Mouse (Mus musculus) liver, embryonic 14.5 days (tissue): ENCODE data around the gene Hadha. TPM values are rescaled to one million over a fixed set of nuclear protein-coding genes. Genes with fewer than 3 reads are reported as not detected.

Source experiments
- ATAC-seq: fragments of 200-750 bp; cut with Nextera tagmentation; 2 replicates; pipeline ENCODE4 v1.8.0; 2017; ENCODE audit warnings: moderate number of reproducible peaks, mild to moderate bottlenecking, moderate library complexity; ENCODE audit not compliant: insufficient read depth
- DNase-seq, 3 experiments: peaks; one replicate each; pipeline ENCODE4 v3.0.0-alpha.2; 2012 to 2013; ENCODE audit warnings: low read depth in 3 of 3, low spot score in 3 of 3
- H3K27ac ChIP-seq: fragments of 300-500 bp; sonication (generic); 2 replicates; pipeline ENCODE4 v1.5.1; 2014; ENCODE audit warnings: moderate library complexity, mild to moderate bottlenecking, control low read depth, inconsistent platforms
- H3K27me3 ChIP-seq: fragments of 300-500 bp; sonication (generic); 2 replicates; pipeline ENCODE4 v1.6.1; 2014; ENCODE audit warnings: mild to moderate bottlenecking, low read length, moderate library complexity; ENCODE audit not compliant: control insufficient read depth, insufficient read depth
- H3K36me3 ChIP-seq: fragments of 300-500 bp; sonication (generic); replicated peaks from 2 replicates; pipeline ENCODE4 v1.6.1; 2014; ENCODE audit warnings: low read depth; ENCODE audit not compliant: control insufficient read depth, insufficient read depth
- H3K4me1 ChIP-seq, 2 experiments: fragments of 200-500 bp in 1 of 2; fragments of 300-500 bp in 1 of 2; sonication (generic) in 1 of 2; replicated peaks; 2 replicates each; pipeline ENCODE4 v1.6.1; 2012 to 2014; ENCODE audit warnings: antibody characterized with exemption in 1 of 2, inconsistent platforms in 1 of 2, low read length in 1 of 2; ENCODE audit not compliant: control insufficient read depth in 2 of 2, insufficient read depth in 2 of 2
- H3K4me2 ChIP-seq: fragments of 300-500 bp; sonication (generic); 2 replicates; pipeline ENCODE4 v1.6.1; 2014; ENCODE audit warnings: low read depth, mild to moderate bottlenecking, control low read depth, moderate library complexity
- H3K4me3 ChIP-seq, 2 experiments: fragments of 200-500 bp in 1 of 2; fragments of 300-500 bp in 1 of 2; sonication (generic) in 1 of 2; 2 replicates each; pipeline ENCODE4 v1.5.1; 2012 to 2014; ENCODE audit warnings: low read depth in 2 of 2, low read length in 2 of 2, mild to moderate bottlenecking in 2 of 2, control low read depth in 1 of 2, inconsistent platforms in 1 of 2, moderate library complexity in 1 of 2; ENCODE audit not compliant: insufficient read depth in 1 of 2
- H3K9ac ChIP-seq: fragments of 300-500 bp; sonication (generic); replicated peaks from 2 replicates; pipeline ENCODE4 v1.6.1; 2014; ENCODE audit warnings: mild to moderate bottlenecking, control low read depth, moderate library complexity
- H3K9me3 ChIP-seq: fragments of 300-500 bp; sonication (generic); 2 replicates; pipeline ENCODE4 v1.6.1; 2016; ENCODE audit warnings: low read length, mixed read lengths; ENCODE audit not compliant: control insufficient read depth
- CTCF ChIP-seq: IDR thresholded peaks from 2 replicates; pipeline ENCODE4 v1.5.1; 2016; ENCODE audit warnings: antibody characterized with exemption, low read depth, control low read depth
- EP300 ChIP-seq: IDR thresholded peaks from 2 replicates; pipeline ENCODE4 v1.6.1; 2016; ENCODE audit warnings: antibody characterized with exemption, low read depth
- WGBS: fragments of 180-500 bp; shearing (Covaris S2); extraction: QIAGEN DNeasy Blood & Tissue Kit; methylation state at CpG from one replicate; pipeline ENCODE4 v1.1.7; 2014; ENCODE audit not compliant: insufficient replicate concordance; 5-methylcytosine and 5-hydroxymethylcytosine counted together
- polyA plus RNA-seq, 2 experiments: library from polyadenylated mRNA; depleted of rRNA in 1 of 2; stranded (reverse) in 1 of 2; unstranded in 1 of 2; fragments of >200 nt; fragmentation: Nextera tagmentation in 1 of 2; extraction: Ambion mirVana in 1 of 2; gene quantifications; 2 replicates each; pipeline versions ENCODE4 v1.2.1 to v1.2.3; 2012 to 2014

The Hadha gene
- polyA plus RNA-seq, 2 experiments: 40.0 to 73.9 TPM

DNA sequence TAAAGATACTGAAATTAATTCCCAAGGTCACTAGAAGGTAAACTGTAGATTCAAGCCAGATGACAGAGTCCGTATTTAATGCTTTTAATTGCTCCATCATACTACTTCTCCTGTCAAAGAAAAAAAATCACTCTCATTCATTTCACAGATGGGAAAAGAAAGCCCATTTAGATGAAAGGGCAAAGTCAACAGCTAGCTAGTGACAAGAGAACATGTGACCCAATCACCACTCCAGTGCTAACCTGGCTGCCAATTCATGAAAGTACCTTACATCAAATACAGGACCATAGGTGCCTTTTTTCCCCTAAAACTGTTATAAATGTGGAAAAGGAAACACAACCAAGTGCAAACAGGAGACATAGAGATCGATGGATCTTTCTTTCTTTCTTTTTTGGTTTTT, 1.7 kb downstream of the Hadha start:
- Histone ChIP-seq H3K9ac (no peak overlapping the region), H3K4me2 (peak overlapping the region; percentile 90), H3K9me3 (no peaks in the 10 kb centered on the region), H3K27me3 (no peaks in the 10 kb centered on the region), H3K27ac (no peak overlapping the region), H3K4me1 (peaks cover 6% of the 10 kb centered on the region in 2 experiments), H3K4me3 (no peak overlapping the region; a peak in 1 of 4 replicates), H3K36me3 (peaks cover 2% of the 10 kb centered on the region; the same call in 1 of the 2 replicates)
- DNase-seq: no peak
- no peak for ATAC-seq
- no peak for TF ChIP-seq CTCF
- TF ChIP-seq EP300: no peak
- WGBS: 81% methylated on average over 2 of the region's 2 CpGs

DNA sequence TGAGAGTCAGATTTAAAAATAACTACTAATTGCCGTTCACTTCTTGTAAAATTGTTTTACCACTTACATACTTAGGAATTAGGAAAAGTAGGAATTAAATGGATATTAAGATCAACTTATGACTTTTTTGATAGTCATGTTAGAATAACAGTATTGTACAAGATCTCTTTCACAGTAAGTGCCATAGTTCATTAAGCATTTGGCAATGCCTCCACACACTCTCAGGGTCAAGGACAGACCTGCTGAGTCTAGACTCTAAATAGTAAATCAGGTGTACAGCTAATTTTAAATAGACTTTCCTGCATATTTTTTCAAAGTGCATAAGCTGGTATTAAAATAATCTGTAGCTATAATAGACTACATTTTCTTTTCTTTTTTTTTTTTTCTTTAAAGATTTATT, 2.5 kb downstream of the Hadha start:
- DNase-seq: no peak
- TF ChIP-seq EP300: no peak
- TF ChIP-seq CTCF: no peak
- peaks cover 2% of the 10 kb centered on the region; the same call in 1 of the 2 replicates for H3K36me3 ChIP-seq
- H3K4me2 ChIP-seq: no peak overlapping the region
- H3K9me3 ChIP-seq: no peaks in the 10 kb centered on the region
- H3K27me3 ChIP-seq: no peaks in the 10 kb centered on the region
- WGBS: 72% methylated on average over 1 of the region's 1 CpGs
- H3K4me3 ChIP-seq: no peak overlapping the region
- H3K4me1 ChIP-seq: peaks cover 6% of the 10 kb centered on the region in 2 experiments
- no peak overlapping the region for H3K9ac ChIP-seq
- no peak for ATAC-seq
- no peak overlapping the region for H3K27ac ChIP-seq

GRCm38 (mm10) chr5:30152007-30152406, 3.0 kb downstream of the Hadha start:
- H3K9ac ChIP-seq: no peak overlapping the region
- H3K4me1 ChIP-seq: peaks cover 6% of the 10 kb centered on the region in 2 experiments
- H3K9me3 ChIP-seq: no peaks in the 10 kb centered on the region
- H3K27ac ChIP-seq: no peak overlapping the region
- no peaks in the 10 kb centered on the region for H3K27me3 ChIP-seq
- peak overlapping the region; percentile 27 for H3K4me2 ChIP-seq
- 74% methylated on average over 4 of the region's 4 CpGs for WGBS
- no peak for TF ChIP-seq EP300
- no peak for TF ChIP-seq CTCF
- H3K4me3 ChIP-seq: no peak overlapping the region
- DNase-seq: no peak
- ATAC-seq: no peak
- H3K36me3 ChIP-seq: peaks cover 2% of the 10 kb centered on the region; the same call in 1 of the 2 replicates

GRCm38 (mm10) chr5:30148133-30148920, 6.6 kb downstream of the Hadha start:
- TF ChIP-seq EP300 (no peak), CTCF (no peak)
- Histone ChIP-seq H3K9me3 (no peaks in the 10 kb centered on the region), H3K4me3 (no peak overlapping the region), H3K9ac (no peak overlapping the region), H3K27ac (no peak overlapping the region), H3K36me3 (peaks cover 28% of the 10 kb centered on the region), H3K4me2 (no peak overlapping the region), H3K27me3 (no peaks in the 10 kb centered on the region), H3K4me1 (peaks cover 0 to 2% of the 10 kb centered on the region in 2 experiments; a peak in 2 of 4 replicates)
- DNase-seq: no peak
- no peak for ATAC-seq
- 64% methylated on average over 5 of the region's 5 CpGs for WGBS

DNA sequence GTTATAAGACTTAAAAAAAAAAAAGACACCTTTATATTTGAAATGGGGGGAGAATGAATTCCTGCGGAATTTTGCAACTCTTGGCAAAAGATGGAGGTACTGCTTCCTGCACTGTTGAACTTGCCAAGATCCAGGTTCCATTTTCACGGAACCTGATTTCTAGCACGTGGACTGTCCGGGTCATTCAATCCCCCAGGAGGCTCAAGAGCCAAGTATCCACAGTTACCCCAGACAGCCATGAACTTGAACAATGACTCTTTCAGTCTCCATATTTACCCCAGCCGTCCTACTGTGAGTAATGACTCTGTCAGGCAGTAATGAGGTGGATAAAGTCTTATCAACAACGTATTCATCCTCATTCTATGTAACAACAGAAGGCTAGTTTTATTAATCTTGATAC, 8.4 kb downstream of the Hadha start:
- peaks cover 35% of the 10 kb centered on the region for H3K36me3 ChIP-seq
- 85% methylated on average over 6 of the region's 6 CpGs for WGBS
- TF ChIP-seq CTCF (no peak), EP300 (no peak)

More for the DNA sequence above, 8.4 kb downstream of the Hadha start:
- Histone ChIP-seq H3K4me3 (no peak overlapping the region), H3K27me3 (no peaks in the 10 kb centered on the region), H3K9ac (no peak overlapping the region), H3K9me3 (no peaks in the 10 kb centered on the region), H3K27ac (no peak overlapping the region), H3K4me2 (no peak overlapping the region), H3K4me1 (no peaks in the 10 kb centered on the region)
- ATAC-seq (no peak), DNase-seq (no peak)
